Mouse (Mus musculus) kidney, postnatal 10 days (tissue): ENCODE results near the gene Ccdc38.
A peak's percentile ranks its signal among the peaks of the same experiment; 100 is the strongest.

Source experiments
- DNase-seq: peaks from one replicate; pipeline ENCODE4 v3.0.0; 2021; ENCODE audit warnings: mixed read lengths

Ccdc38 gene

DNA sequence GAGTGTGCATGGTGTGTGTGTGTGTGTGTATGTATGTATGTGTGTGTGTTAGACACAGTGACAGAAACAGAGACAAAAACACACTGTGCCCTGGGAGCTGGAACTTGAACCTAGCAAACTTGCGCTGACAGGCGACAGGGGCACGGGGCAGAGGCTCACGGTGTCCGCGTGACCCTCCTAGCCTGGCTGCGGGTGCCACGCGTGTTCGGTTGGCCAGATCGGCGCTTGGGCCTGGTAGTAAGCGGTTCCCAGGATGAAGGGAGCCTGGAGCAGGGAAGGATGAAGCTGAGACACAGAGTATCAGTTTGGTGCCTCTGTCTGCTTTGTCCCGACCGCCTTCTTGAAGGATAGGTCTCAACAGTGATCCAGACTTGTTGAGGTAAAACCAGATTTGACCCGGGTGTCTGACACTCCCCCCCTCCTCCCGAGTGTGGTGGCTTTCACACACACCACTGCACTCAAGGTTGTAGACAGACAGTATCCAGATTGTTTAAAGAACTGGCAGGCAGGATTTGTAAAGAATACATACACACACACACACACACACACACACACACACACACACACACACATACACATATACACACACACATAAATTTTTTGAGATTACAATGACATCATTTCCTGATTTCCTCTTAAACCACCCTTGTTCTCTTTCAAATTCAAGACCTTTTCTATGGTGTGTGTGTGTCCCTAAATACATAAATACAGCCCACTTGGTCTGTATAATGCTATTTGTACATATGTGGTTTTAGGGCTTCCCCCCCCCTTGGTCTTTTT is at the start of gene Ccdc38:
TSS of gene Ccdc38 (plus strand) at position 202 of the 780 bp plus-strand sequence.
- peak; percentile 12 for DNase-seq

DNA sequence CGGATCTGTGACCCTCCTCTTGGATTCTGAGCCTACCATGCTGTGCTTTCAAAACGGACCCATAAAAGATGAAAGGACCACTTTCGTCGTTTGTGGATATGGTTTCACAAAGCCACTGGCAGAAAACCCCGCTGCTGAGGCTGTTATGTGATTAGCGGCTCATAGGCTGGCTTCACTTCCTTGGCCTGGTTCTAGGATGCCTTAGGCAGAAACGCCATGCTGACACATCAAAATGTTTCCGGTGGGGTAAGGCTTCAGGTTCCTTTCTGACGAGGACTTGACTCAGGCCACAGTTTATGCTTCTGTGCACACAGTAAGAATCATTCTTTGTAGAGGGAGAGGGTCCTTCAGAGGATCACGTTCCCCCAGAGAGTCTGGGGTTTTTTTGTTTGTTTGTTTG is 39.6 kb upstream of the Ccdc38 start:
- no peak for DNase-seq

DNA sequence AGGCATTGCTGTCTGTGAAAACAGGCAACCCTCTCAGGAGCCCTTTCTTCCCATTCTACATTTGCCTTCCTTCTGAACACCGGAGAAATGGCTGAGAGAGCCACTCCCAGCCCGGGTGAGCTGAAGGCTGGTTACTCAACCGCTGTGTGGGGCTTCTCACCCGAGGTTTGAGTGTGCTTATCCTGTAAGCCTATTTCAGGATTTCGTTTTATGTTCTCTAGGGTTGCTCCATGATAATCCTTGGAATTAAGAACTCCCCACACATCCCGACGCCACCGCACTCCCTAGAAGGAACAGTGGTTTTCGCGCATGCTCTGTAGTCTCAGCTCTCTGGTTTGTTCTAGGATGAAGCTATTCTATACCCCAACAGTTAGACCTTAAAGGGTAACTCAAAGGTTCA is 39.1 kb upstream of the Ccdc38 start:
- no peak for DNase-seq

DNA sequence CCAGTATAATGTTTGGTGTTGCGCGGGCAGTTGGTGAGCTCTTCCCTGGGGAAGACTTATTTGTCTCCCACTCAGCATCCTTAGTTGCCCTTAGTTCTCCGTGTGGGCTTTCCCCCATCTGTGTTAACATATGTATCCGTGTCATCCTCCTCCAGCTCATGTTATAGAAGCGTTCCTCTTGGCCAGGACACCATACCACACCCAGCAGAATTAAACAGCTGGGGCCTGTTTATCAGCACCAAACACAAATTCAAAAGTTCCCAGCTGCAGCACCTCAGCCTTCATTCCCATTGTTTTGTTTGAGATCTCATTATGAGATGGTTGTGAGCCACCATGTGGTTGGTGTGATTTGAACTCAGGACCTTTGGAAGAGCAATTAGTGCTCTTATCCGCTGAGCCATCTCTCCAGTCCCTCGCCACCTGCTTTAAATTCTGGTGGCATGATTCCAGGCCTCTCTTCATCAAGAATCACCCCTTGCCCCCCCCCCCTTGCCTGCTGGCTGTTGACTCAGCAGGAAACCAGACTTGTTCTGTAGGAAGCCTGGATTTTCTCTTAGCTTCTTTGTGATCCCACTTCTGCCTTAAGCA is 32.0 kb upstream of the Ccdc38 start:
- DNase-seq: no peak

DNA sequence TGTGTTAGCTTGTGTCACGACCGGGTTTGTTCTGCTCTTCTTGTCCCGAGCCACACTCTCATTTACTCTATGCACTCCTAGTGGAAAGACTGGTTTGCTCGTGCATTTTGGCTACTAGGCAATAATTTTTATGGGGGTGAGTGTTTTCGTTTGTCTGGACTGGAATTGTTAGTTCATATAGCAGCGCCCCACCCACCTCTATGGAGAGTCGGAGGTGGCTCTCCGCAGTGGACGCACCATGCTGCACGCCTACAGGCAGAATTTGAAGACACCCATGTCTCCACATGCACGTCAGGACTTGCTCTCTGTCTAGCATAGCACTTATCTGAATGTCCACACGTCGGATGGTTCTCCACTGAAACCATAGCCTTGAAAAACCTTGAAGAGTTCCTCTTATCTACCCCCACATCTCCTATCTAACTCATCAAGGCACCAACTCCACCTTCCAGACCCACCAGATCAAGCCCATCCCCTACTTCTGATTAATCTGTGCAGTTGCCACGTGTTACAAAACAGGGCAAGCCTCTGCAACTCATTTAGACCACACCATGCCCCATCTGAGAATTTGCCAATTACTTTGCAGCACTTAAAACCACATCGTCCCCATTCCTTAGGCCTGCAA is 30.8 kb upstream of the Ccdc38 start:
- DNase-seq: no peak

DNA sequence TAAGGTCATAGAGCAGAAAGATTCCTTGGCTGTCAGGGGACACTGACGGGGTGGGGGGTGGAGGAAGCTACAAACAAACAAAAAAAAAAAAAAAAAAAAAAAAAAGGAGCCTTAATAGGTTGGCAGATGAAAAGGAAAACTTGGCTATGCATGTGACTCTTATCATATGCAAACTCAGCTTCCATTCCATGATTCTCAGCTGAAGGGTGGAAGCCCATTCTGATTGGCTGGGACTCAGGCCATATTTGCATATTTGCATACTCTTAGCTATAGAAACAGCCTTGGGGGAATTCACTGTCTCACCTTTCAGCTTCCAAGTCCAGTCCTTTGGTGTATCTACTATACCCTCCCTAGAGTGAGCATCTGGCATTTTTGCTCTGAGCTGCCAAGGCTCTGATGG is 25.0 kb upstream of the Ccdc38 start:
- DNase-seq: no peak

DNA sequence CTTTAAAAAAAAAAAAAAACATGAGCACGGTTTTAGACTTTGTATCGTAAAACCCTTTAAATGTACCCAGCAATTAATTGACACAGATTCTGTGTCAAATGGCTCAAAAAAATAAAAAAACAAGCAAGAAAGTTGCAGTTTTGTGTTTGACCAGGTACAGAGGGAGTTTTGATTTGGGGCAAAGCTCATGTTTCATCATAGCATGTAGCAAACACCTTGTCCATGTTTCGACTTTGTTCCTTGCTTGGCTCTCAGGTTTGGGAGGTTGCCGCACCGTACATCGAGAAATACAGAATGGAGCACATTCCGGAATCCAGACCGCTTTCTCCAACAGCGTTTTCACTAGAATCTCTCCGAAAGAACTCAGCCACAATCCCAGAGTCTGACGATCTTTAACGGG is 24.5 kb upstream of the Ccdc38 start:
- DNase-seq: no peak

DNA sequence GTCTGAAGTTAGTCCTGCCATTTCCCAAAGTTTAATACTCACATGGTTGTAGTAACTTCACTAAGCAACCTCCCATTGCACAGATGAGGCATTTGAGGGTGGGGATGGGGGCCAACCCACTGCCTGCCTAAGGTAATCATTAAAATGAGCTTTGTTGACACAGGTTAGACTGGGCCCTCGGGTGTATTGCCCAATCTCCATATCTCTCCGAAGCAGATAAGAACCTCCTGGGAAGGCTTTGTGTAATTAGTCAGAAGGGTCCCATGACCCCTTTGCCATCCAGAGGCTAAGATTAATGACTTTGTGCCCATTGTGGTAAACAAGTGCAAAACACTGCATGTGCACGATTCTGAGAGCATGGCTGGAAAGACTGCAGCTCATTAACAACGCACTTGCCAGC is 22.7 kb upstream of the Ccdc38 start:
- no peak for DNase-seq

DNA sequence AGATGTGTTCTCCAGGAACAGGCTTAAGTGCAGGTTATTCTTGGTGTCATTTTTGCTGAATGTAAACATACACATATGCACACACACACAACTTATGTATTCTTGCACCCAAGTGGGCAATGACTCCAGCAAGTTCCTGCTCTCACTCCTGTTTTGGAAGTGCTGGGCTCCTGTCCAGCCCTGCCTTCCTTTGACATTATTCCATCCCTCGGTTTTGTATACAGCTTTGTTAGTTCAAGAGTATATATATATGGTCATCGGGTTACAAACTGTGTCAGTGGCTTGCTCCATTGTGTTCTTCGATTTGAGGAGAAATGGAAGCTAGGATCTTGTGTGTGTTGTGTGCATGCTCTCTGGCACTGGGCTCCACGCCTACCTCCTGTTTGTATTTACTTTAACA is 22.2 kb upstream of the Ccdc38 start:
- DNase-seq: no peak

DNA sequence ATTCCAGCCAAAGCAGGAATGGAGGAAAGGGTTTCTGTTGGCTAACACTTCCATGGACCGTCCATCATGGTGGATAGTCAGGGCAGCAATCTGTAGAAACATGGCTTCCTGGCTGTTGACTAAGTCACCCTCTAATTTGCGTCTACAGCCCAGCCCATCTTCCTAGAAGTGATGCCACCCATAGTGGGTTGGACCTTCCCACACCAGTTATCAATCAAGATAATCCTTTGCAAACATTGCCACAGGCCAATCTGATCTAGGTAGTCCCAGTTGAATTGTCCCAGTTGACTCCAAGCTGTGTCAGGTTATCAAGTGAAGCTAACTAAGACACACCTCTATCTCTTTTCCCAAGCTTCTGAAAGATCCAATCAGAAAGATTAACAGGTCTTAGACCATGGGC is 21.8 kb upstream of the Ccdc38 start:
- DNase-seq: no peak

DNA sequence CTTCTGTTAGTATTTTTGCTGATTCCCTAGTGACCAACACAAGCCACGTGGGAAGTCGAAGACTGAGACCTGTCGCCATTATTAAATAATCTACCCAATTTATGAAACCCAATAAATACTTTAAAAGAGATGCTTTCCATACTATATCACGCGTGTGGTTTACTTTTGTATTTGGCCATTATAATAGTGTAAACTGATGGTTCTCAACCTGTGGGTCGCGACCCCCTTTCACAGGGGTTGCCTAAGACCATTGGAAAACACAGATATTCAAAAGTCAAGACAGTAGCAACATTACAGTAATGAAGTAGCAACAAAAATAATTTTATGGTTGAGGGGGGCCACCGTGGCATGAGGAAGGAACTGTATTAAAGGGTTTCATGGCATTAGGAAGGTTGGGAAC is 21.3 kb upstream of the Ccdc38 start:
- no peak for DNase-seq

DNA sequence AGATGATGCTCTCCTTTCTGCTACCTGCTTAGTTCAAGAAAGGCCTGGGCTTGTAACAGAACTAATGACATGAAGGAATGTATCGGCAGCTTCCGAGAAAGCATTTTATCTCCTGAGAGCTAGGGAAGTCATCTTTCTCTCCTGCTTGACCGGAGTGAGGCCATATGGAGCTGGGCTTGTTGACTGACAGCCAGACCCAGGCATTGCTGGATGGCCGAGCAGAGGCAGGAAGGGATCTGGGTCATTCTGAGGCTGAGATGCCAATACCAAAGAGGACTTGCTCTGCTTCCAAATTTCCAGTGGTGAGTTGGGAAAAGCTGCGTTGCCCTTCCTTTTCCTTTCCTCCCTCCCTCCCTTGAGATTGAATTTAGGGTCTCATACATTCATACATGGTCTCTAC is 20.7 kb upstream of the Ccdc38 start:
- DNase-seq: no peak

DNA sequence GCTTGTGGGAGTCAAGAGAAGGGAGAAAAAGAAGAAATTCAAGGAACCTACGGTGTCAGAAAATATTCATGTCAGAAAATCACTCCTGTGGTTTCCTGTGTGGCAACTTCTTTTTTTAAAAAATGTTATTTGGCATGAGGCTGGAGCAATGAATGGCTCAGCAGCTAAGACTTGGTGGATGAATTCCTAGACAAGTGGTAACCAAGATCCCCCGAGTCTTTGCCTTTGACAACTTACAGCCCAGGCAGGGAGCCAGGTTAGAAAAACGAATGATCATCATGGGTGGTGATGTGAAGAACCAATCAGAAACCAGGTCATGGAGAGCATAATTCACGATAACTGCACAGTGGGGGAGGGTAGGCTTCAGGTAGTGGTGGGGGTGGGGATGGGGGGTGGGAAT is 19.4 kb upstream of the Ccdc38 start:
- no peak for DNase-seq

DNA sequence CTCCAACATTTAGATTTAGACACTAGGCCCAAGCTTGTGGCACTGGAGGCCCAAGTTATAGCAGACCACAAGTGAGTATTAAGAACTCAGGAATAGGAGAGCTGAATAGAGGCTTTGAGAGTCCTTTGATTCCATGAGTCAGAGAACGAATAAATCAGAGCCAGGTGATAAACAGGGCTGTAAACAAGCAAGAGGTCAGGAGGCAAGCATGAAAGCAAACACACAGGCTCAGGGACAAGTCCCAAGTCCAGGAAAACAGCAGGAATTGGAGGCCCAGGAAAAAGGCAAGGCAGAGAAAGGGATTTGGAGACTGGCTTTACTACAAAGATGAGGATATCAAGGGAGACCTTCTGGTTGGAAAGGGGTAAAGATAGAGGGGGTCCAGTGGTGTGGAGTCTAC is 15.1 kb upstream of the Ccdc38 start:
- DNase-seq: no peak

DNA sequence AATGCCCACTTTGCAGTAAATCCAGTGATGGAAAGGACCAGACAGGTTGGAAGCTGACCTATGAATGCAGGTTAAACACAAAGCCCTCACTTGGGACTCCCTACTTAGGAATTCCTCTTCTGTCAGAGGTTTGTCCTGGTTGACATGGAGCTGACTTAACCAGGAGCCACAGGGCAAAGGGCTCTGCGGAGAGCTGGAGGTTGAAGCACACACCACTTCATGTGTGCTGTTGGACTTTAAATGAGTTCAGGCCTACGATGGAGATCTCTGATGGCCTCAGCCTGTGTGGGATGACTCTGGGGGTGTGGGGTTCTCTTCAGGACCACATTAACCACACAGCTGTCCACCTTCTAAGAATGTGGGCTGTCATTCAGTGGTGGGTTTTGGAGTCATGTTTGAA is 2.1 kb upstream of the Ccdc38 start:
- no peak for DNase-seq

DNA sequence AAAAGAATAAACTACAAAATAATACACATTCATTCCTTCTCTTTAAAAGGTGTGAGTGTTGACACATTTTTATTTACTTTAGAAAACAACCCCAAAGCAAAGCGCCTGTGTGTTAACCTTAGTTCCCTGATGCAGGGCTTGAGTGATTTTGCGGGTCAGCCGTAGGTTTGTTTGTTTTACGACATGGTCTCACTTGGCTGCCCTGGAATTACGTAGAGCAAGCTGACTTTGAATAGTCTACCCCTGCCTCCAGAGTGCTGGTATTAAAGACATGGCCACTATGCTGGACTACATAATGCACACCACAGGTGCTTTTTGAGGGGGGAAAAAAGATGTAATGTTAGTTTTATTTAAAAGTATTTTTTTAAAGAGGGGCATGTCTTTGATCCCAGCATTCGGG is 1.6 kb upstream of the Ccdc38 start:
- DNase-seq: no peak

DNA sequence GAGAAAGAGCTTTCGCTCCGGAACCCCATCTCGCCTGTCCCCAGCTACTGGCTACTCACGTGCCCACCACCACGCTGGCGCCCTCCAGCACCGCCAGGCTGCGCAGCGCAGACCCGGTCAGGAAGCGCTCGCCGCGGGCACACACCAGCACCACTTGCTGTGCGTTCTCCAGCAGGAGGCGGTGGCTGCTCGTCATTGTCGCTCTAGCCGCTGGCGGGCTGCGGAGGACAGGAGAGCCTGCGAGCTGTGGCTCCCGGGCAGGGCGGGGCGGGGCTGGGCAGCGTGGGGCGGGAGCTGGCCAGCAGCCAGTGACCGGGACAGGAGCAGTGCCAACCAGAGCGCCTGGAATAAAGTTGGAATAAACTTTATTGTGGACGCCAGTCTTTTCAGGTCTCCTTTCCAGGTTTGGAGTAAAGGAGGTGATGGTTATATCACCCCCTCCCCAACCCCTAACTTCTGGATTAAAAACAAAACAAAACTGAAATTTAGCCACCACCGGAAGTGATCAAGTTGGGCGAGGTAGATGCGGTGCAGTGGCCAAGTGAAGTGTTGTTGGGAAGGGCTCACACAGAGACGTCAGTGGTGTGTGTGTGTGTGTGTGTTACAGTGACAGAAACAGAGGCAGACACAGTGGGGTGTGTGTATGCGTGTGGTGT is 529 bp upstream of the Ccdc38 start, which contains the start of gene Amdhd1:
TSS of gene Amdhd1 (minus strand) at position 259 of the 656 bp plus-strand sequence.
- peak; percentile 91 for DNase-seq

DNA sequence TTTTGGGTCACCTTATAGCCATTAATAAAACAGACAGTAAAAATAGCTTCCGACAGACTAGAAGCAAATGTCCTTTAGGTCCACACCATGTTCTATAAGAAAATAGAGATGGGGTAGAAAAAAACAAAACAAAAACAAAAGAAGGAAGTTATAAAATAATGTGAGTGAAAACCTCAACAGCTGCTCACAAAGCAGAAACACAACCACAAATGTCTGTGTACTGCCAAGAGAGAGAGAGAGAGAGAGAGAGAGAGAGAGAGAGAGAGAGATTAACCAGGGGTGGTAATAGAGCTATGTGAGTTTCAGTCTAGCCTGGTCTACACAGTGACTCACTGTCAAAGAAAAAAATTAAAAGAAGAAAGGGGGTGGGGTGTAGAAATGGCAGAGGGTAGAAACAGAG is 1.2 kb downstream of the Ccdc38 start:
- DNase-seq: no peak

DNA sequence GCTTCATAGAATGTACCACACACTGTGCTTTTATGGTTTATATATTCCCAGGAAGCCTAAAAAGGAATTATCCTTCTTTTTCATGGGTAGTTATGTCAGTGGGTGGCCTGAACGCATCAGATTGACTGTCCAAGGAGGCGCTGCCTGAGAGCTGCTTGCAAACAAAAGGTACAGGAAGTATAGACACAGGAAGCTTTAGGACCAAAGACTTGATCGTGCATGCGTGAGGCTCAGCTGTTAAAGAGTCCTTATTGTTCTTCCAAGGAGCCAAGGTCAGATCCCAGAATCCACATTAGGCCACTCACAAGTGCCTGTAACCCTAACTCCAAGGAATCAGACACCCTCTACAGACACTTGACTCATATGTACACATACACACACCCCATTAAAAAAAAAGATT is 1.9 kb downstream of the Ccdc38 start:
- DNase-seq: no peak

DNA sequence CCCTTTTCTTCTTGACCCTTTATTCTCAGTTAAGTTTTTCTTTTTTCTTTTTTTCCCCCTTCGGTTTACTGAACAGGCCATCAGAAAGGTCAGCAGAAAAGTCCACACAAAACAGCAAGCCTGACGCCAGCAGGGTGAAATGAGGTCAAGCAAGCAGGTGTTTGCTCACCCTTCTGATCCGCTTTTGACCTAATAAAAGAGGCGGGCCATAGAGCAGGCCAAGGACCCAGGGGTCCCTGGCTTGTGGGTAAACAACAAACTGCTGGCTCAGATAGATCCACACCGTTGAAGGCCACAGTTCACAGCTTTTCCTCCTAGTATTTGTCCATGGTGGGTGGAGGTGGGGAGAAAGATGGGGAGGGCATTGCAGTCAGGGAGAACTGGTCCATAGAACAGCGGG is 2.7 kb downstream of the Ccdc38 start:
- DNase-seq: no peak

DNA sequence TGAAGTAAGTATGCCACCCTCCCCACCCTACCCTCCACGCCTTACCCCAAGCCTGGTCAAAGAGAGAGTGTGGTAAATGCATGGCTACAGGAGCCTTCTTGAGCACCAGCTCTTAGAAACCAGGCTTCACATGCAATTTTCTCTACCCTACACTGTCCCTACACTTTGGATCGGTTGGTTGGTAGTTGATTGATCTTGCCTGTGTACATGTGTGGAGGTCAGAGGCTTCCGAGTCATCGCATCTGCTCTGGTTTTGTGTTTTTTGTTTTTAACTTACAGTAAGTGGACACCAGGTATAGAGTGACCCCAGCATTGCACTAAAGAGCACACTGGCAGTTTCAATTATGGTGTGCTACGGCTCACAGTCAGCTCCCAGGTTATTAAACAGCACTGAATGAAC is 3.7 kb downstream of the Ccdc38 start:
- DNase-seq: no peak

DNA sequence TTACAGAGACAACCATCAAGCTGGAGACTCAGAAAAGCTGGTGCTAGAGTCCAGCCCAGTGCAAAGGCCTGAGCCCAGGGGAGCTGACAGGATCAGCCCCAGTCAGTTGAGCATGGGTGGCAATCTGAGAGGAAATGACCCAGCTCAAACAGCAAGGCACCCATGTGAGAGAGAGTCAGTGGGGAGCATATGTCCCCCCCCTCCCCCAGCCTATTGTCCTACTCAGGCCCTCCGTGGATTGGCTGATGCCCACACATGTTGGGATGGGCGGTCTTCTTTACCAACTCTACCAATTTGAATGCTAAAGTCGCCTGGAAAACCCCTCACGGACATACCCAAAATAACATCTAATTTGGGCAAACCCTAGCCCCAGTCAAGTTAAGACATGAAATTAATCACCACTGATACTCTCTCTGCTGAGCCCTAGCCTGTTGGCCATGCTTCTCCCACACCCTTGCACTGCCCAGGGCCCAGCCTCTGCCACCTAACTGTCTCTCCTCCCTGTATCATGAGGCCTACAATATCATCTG is 7.4 kb downstream of the Ccdc38 start:
- DNase-seq: no peak

DNA sequence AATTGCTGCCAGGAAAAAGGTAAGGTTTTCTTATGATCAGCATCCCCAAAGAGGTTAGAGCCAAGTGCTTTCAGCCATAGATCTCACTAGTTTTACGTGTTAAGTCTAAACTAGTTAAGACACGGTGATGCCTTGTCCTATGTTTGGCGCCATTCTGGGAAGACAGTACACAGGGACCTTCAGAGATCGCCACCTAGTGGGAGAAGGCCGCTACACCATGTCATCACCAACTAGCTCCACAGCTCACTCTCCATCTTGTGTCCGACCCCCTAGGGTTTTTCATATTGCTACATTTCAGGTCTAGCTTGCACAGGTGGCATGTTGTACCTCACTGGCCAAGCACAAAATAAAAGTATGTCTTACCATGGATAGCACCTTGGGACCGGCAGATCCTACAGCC is 8.6 kb downstream of the Ccdc38 start:
- DNase-seq: peak; percentile 89

DNA sequence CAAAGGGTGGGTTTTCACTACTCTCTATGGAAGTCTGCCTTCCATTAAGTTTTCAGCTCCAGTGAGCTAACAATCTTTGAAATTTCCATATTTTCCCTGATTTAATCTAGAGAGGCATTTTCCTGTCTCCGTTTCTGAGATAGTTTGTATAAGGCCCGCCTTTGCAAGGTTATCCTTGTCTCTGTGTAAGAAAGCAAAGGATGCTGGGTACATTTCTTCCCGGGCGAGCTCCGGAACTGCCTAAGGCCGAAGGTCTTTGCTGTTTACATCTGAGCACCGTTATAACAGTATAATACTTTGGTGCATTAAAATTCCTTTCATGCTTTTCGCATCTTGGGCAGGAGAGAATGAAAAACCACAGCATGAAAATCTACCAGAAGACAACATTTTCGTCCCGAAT is 9.4 kb downstream of the Ccdc38 start:
- no peak for DNase-seq
